Mouse (Mus musculus) MEL (cell line): ENCODE measurements around the gene Col18a1. TPM values are rescaled to one million over a fixed set of nuclear protein-coding genes. Genes with fewer than 3 reads are reported as not detected.

Experiments used
- DNase-seq: peaks from one replicate; pipeline ENCODE4 v3.0.0; 2011; ENCODE audit warnings: low read depth, low spot score
- H3K27ac ChIP-seq: 2 replicates; pipeline ENCODE4 v1.5.1; 2012; ENCODE audit warnings: low read depth, mild to moderate bottlenecking, control low read depth, low read length, moderate library complexity; ENCODE audit not compliant: control insufficient read depth
- H3K27me3 ChIP-seq, 2 experiments: fragments of 150-350 bp in 1 of 2; sonication (generic) in 1 of 2; 2 replicates each; pipeline ENCODE4 v1.6.1; 2012; ENCODE audit warnings: low read length in 2 of 2, mild to moderate bottlenecking in 2 of 2, improper control_type of control experiment in 1 of 2, moderate library complexity in 1 of 2; ENCODE audit not compliant: insufficient read depth in 2 of 2, control insufficient read depth in 1 of 2
- H3K36me3 ChIP-seq, 2 experiments: 2 replicates each; pipeline ENCODE4 v1.6.1; 2012 to 2014; ENCODE audit warnings: low read length in 2 of 2, improper control_type of control experiment in 1 of 2, inconsistent platforms in 1 of 2, mild to moderate bottlenecking in 1 of 2; ENCODE audit not compliant: insufficient read depth in 2 of 2, control insufficient read depth in 1 of 2
- H3K4me1 ChIP-seq, 2 experiments: fragments of 150-350 bp in 1 of 2; sonication (generic) in 1 of 2; 2 replicates each; pipeline ENCODE4 v1.6.1; 2012; ENCODE audit warnings: low read length in 2 of 2, improper control_type of control experiment in 1 of 2, mild to moderate bottlenecking in 1 of 2; ENCODE audit not compliant: insufficient read depth in 2 of 2, control insufficient read depth in 1 of 2
- H3K4me3 ChIP-seq, 2 experiments: fragments of 150-350 bp in 1 of 2; sonication (generic) in 1 of 2; 2 replicates each; pipeline ENCODE4 v1.5.1; 2012; ENCODE audit warnings: low read depth in 2 of 2, low read length in 2 of 2, mild to moderate bottlenecking in 2 of 2, moderate library complexity in 2 of 2, control low read depth in 1 of 2, improper control_type of control experiment in 1 of 2; ENCODE audit not compliant: control insufficient read depth in 1 of 2, insufficient read depth in 1 of 2
- H3K79me2 ChIP-seq: 2 replicates; pipeline ENCODE4 v1.6.1; 2012; ENCODE audit warnings: mild to moderate bottlenecking, low read length, moderate library complexity; ENCODE audit not compliant: control insufficient read depth, poor library complexity, insufficient read depth
- H3K9ac ChIP-seq: 2 replicates; pipeline ENCODE4 v1.6.1; 2012; ENCODE audit warnings: low read depth, mild to moderate bottlenecking, control low read depth, low read length, moderate library complexity; ENCODE audit not compliant: control insufficient read depth, poor library complexity, severe bottlenecking
- H3K9me3 ChIP-seq: fragments of 150-350 bp; sonication (generic); replicated peaks from 2 replicates; pipeline ENCODE4 v1.6.1; 2012; ENCODE audit warnings: mild to moderate bottlenecking, low read length, improper control_type of control experiment, moderate library complexity; ENCODE audit not compliant: insufficient read depth
- BHLHE40 ChIP-seq: IDR thresholded peaks from 2 replicates; pipeline ENCODE4 v1.6.1; 2012; ENCODE audit warnings: low read depth, mild to moderate bottlenecking, inconsistent platforms, low read length, improper control_type of control experiment, borderline replicate concordance
- CHD2 ChIP-seq: IDR thresholded peaks from 2 replicates; pipeline ENCODE4 v1.6.1; 2011; ENCODE audit warnings: low read length, improper control_type of control experiment
- EP300 ChIP-seq, 2 experiments: IDR thresholded peaks; 2 replicates each; pipeline ENCODE4 v1.6.1; 2011; ENCODE audit warnings: improper control_type of control experiment in 2 of 2, low read length in 2 of 2, low read depth in 1 of 2, mild to moderate bottlenecking in 1 of 2
- GABPA ChIP-seq: IDR thresholded peaks from 2 replicates; pipeline ENCODE4 v1.6.1; 2012; ENCODE audit warnings: low read depth, mild to moderate bottlenecking, inconsistent platforms, low read length, improper control_type of control experiment, moderate library complexity
- GATA1 ChIP-seq: IDR thresholded peaks from 2 replicates; pipeline ENCODE4 v1.6.1; 2011; ENCODE audit warnings: low read depth, low read length, improper control_type of control experiment
- KAT2A ChIP-seq: conservative IDR thresholded peaks from 2 replicates; pipeline ENCODE4 v1.6.1; 2012; ENCODE audit warnings: low read depth, low read length, improper control_type of control experiment, inconsistent platforms
- MAZ ChIP-seq: IDR thresholded peaks from 2 replicates; pipeline ENCODE4 v1.6.1; 2012; ENCODE audit warnings: low read depth, mild to moderate bottlenecking, inconsistent platforms, low read length, improper control_type of control experiment
- MXI1 ChIP-seq: IDR thresholded peaks from 2 replicates; pipeline ENCODE4 v1.6.1; 2011; ENCODE audit warnings: mild to moderate bottlenecking, low read depth, low read length, improper control_type of control experiment
- MYB ChIP-seq: IDR thresholded peaks from 2 replicates; pipeline ENCODE4 v1.6.1; 2011; ENCODE audit warnings: mild to moderate bottlenecking, low read depth, low read length, improper control_type of control experiment
- MYC ChIP-seq: IDR thresholded peaks from 2 replicates; pipeline ENCODE4 v1.6.1; 2011; ENCODE audit warnings: low read depth, mild to moderate bottlenecking, low read length, improper control_type of control experiment, moderate library complexity
- NELFE ChIP-seq: IDR thresholded peaks from 2 replicates; pipeline ENCODE4 v1.6.1; 2011; ENCODE audit warnings: low read depth, low read length, improper control_type of control experiment
- NRF1 ChIP-seq: IDR thresholded peaks from 2 replicates; pipeline ENCODE4 v1.6.1; 2014; ENCODE audit warnings: low read depth, mild to moderate bottlenecking, inconsistent platforms, low read length, improper control_type of control experiment, moderate library complexity; ENCODE audit not compliant: poor library complexity, insufficient read depth, severe bottlenecking
- POLR2A ChIP-seq, 2 experiments: IDR thresholded peaks; 2 replicates each; pipeline ENCODE4 v1.6.1; 2011 to 2012; ENCODE audit warnings: low read length in 2 of 2, mild to moderate bottlenecking in 2 of 2, control low read depth in 1 of 2, improper control_type of control experiment in 1 of 2, low read depth in 1 of 2, moderate library complexity in 1 of 2; ENCODE audit not compliant: control insufficient read depth in 1 of 2, insufficient read depth in 1 of 2, poor library complexity in 1 of 2
- POLR2AphosphoS2 ChIP-seq: IDR thresholded peaks from 2 replicates; pipeline ENCODE4 v1.6.1; 2011; ENCODE audit warnings: low read length, improper control_type of control experiment
- RAD21 ChIP-seq: IDR thresholded peaks from 2 replicates; pipeline ENCODE4 v1.6.1; 2011; ENCODE audit warnings: mild to moderate bottlenecking, low read depth, low read length, improper control_type of control experiment
- SIN3A ChIP-seq: IDR thresholded peaks from 2 replicates; pipeline ENCODE4 v1.6.1; 2012; ENCODE audit warnings: low read length, improper control_type of control experiment, inconsistent platforms
- SMC3 ChIP-seq: IDR thresholded peaks from 2 replicates; pipeline ENCODE4 v1.6.1; 2011; ENCODE audit warnings: low read depth, low read length, improper control_type of control experiment
- TAL1 ChIP-seq: IDR thresholded peaks from 2 replicates; pipeline ENCODE4 v1.6.1; 2012; ENCODE audit warnings: mild to moderate bottlenecking, inconsistent platforms, low read length, moderate library complexity, mixed read lengths
- USF1 ChIP-seq: IDR thresholded peaks from 2 replicates; pipeline ENCODE4 v1.6.1; 2014; ENCODE audit warnings: low read depth, mild to moderate bottlenecking, inconsistent platforms, low read length, improper control_type of control experiment, moderate library complexity
- ZC3H11A ChIP-seq: IDR thresholded peaks from 2 replicates; pipeline ENCODE4 v1.6.1; 2012; ENCODE audit warnings: low read depth, mild to moderate bottlenecking, inconsistent platforms, low read length, improper control_type of control experiment
- ZKSCAN1 ChIP-seq: IDR thresholded peaks from 2 replicates; pipeline ENCODE4 v1.6.1; 2012; ENCODE audit warnings: low read depth, mild to moderate bottlenecking, inconsistent platforms, low read length, improper control_type of control experiment, moderate library complexity
- ZNF384 ChIP-seq: IDR thresholded peaks from 2 replicates; pipeline ENCODE4 v1.6.1; 2012; ENCODE audit warnings: low read depth, mild to moderate bottlenecking, inconsistent platforms, low read length, improper control_type of control experiment
- polyA plus RNA-seq, 2 experiments: library from polyadenylated mRNA; stranded (reverse) in 1 of 2; unstranded in 1 of 2; fragments of >175 nt in 1 of 2; fragments of >200 nt in 1 of 2; gene quantifications; 2 replicates each; pipeline versions ENCODE4 v1.2.1 to v1.2.4; 2012; ENCODE audit warnings: low replicate concordance in 2 of 2, low read depth in 1 of 2; ENCODE audit not compliant: insufficient read length in 2 of 2, insufficient read depth in 1 of 2, missing spikeins in 1 of 2
- total RNA-seq: library from RNA; depleted of rRNA; stranded (reverse); fragments of 300-350 nt; gene quantifications from 2 replicates; pipeline ENCODE4 v1.2.3, GENCODE M21; 2012

The Col18a1 gene
- total and polyA plus RNA-seq, 3 experiments: 0.46 to 1.3 TPM; not detected in 1

DNA sequence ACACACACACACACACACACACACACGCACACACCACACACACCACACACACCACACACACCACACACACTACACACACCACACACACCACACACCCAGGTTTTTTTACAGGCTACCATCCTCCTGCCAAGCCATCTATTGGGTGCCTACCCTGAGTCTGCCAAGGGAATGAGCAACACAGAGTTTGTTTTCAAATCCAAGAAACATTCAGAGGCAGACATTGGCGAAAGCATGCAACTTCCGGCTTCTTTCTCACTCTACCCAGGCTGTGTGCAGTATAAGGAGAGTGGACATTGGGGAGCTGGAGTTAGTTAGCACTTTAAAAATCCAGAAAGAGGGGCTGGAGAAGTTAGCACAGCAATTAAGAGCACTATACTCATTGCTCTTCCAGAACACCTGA is 157.7 kb downstream of the Col18a1 start:
- Histone ChIP-seq H3K36me3 (no peaks in the 10 kb centered on the region), H3K4me3 (no peak overlapping the region), H3K9me3 (no peaks in the 10 kb centered on the region), H3K27me3 (peaks cover 0 to 1% of the 10 kb centered on the region in 2 experiments; a peak in 2 of 4 replicates), H3K79me2 (no peaks in the 10 kb centered on the region), H3K9ac (no peak overlapping the region), H3K4me1 (no peaks in the 10 kb centered on the region), H3K27ac (no peak overlapping the region)
- TF ChIP-seq USF1 (no peak), ZKSCAN1 (no peak), TAL1 (no peak), GATA1 (no peak), MAZ (no peak), SIN3A (no peak), POLR2A (IDR thresholded peaks at IDR 0.05; ENCODE audit: control insufficient read depth in 1 of 2, insufficient read depth in 1 of 2, low read depth in 1 of 2, low read length in 2 of 2, poor library complexity in 1 of 2) (no peak), NELFE (no peak), MYB (no peak), MXI1 (no peak), GABPA (no peak), CHD2 (no peak), ZC3H11A (no peak)
- no peak for DNase-seq

DNA sequence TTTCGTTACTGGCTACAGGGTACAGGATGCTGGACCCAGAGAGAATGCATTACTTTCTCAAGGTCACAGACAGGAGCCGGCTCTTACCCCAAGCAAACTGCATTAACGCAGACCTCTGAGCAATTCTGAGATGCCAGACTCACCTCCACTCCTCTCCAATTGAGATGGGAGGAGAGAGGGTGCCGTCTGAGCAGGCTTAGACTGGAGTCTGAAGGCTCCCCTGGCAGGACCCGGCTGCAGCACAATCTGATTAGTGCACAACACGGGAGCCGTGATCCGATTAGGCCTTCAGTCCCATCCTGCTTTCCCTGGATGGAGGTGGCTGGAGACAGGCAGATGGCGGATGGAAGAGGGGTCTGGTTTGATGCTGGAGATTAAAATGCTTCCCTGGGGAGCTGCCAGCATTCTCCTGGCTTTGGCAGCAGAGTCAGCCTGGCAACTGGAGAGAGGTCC is 158.2 kb downstream of the Col18a1 start:
- peaks cover 0 to 1% of the 10 kb centered on the region in 2 experiments; a peak in 2 of 4 replicates for H3K27me3 ChIP-seq
- no peaks in the 10 kb centered on the region for H3K36me3 ChIP-seq
- H3K79me2 ChIP-seq: no peaks in the 10 kb centered on the region
- no peak for DNase-seq
- H3K9ac ChIP-seq: no peak overlapping the region
- no peak for TF ChIP-seq MYB
- no peak for TF ChIP-seq MXI1
- no peak for TF ChIP-seq EP300 (IDR thresholded peaks at IDR 0.05; ENCODE audit: low read depth in 1 of 2, low read length in 2 of 2)
- no peak for TF ChIP-seq BHLHE40
- no peak for TF ChIP-seq POLR2AphosphoS2
- TF ChIP-seq ZC3H11A: no peak
- TF ChIP-seq KAT2A: no peak
- TF ChIP-seq ZNF384: no peak
- TF ChIP-seq NRF1: no peak
- TF ChIP-seq MYC: no peak
- TF ChIP-seq RAD21: no peak
- no peak for TF ChIP-seq SMC3
- H3K4me3 ChIP-seq: no peak overlapping the region
- H3K4me1 ChIP-seq: no peaks in the 10 kb centered on the region
- no peak overlapping the region for H3K27ac ChIP-seq
- no peaks in the 10 kb centered on the region for H3K9me3 ChIP-seq
